Mouse (Mus musculus): ENCODE results near the gene Mageb5. TPM values are rescaled to one million over a fixed set of nuclear protein-coding genes. Genes with fewer than 3 reads are reported as not detected.
"Not testable (repeated sequence)": the region's sequence is repeated elsewhere in the genome, so short reads cannot be mapped to it uniquely, and the experiment has no call there.

The Mageb5 gene
- total RNA-seq (2021), result not detected
- long read RNA-seq, result 0 reads

- DNase-seq (ENCODE audit: low spot score in 2 of 2), result not testable (repeated sequence)
Measured at GRCm38 (mm10) chrX:91782918-91783317, at the start of gene Mageb5. Gene Mageb5 (minus strand): TSS chrX:91783018.

DNA sequence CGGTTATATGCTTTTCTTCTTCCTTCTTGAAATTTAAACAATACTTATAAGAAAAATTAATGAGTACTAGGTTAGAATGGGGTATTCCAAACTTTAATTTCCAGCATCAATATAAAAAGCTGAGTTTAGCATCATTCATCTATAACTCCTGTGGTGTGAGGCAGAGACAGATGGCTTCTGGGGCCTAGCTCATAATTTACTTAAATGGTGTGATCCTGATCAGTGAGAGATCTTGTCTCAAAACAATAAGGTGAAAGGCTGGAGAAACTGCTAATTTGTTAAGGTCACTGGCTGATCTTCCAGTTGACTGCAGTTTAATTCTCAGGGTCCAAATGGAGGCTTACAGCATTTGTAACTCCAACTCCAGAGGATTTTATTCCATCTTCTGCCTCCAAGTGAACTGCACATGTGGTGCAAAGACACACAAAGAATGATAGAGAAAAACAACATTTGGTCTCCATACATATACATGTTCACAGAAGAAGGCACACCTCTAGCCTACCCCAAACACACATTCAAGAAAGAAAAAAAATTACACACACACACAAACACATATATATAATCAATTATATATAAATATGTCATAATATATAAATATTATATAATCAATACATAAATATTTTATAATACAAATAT is 23.1 kb downstream of the Mageb5 start:
- DNase-seq (ENCODE audit: low spot score in 2 of 2), result not testable (repeated sequence)

Other genes starting within 250 kb of the Mageb5 start
- not detected for gene 1700084M14Rik, start 207.1 kb downstream of the Mageb5 start, total RNA-seq (2021)
- not detected for gene Gm14781, start 150.8 kb downstream of the Mageb5 start, total RNA-seq (2021)
- gene Mageb1, start 233.3 kb upstream of the Mageb5 start, total RNA-seq (2021), result not detected

All from layer of hippocampus, postnatal 10 days (tissue).